Mouse (Mus musculus) heart, embryonic 10.5 days (tissue): Measurements from ENCODE around the gene Pop7. TPM values are rescaled to one million over a fixed set of nuclear protein-coding genes. Genes with fewer than 3 reads are reported as not detected.

ENCODE experiments used
- DNase-seq: peaks from one replicate; pipeline ENCODE4 v3.0.0-alpha.2; 2017; ENCODE audit warnings: low spot score
- H3K27ac ChIP-seq: fragments of 300-500 bp; sonication (generic); 2 replicates; pipeline ENCODE4 v1.5.1; 2016; ENCODE audit warnings: mild to moderate bottlenecking
- H3K27me3 ChIP-seq: fragments of 300-500 bp; sonication (generic); 2 replicates; pipeline ENCODE4 v1.6.1; 2016; ENCODE audit warnings: mild to moderate bottlenecking; ENCODE audit not compliant: poor library complexity, insufficient read depth, severe bottlenecking
- H3K36me3 ChIP-seq: fragments of 300-500 bp; sonication (generic); 2 replicates; pipeline ENCODE4 v1.6.1; 2016; ENCODE audit warnings: mild to moderate bottlenecking, moderate library complexity
- H3K4me1 ChIP-seq: fragments of 300-500 bp; sonication (generic); 2 replicates; pipeline ENCODE4 v1.6.1; 2016; ENCODE audit warnings: mild to moderate bottlenecking
- H3K4me3 ChIP-seq: fragments of 300-500 bp; sonication (generic); 2 replicates; pipeline ENCODE4 v1.5.1; 2016; ENCODE audit warnings: mild to moderate bottlenecking, moderate library complexity
- H3K9me3 ChIP-seq: fragments of 300-500 bp; sonication (generic); 2 replicates; pipeline ENCODE4 v1.6.1; 2016; ENCODE audit warnings: mild to moderate bottlenecking, moderate library complexity
- WGBS: fragments of 180-500 bp; shearing (Covaris S2); methylation state at CpG from one replicate; pipeline ENCODE4 v1.1.7; 2016; 5-methylcytosine and 5-hydroxymethylcytosine counted together
- polyA plus RNA-seq: library from polyadenylated mRNA; unstranded; fragments of >200 nt; fragmentation: Nextera tagmentation; extraction: Ambion mirVana; gene quantifications from 2 replicates; pipeline ENCODE4 v1.2.1, GENCODE M21; 2016

Pop7 gene
- polyA plus RNA-seq, 1 experiment from 2014 or later: 56.6 TPM

GRCm38 (mm10) chr5:137510014-137510501, 7.7 kb upstream of the Pop7 start:
- Histone ChIP-seq H3K27ac (peak overlapping the region; percentile 99), H3K36me3 (0 out of 2 replicates have a peak, but pooled peaks cover 2% of the 10 kb centered on the region), H3K4me3 (peak overlapping the region; percentile 99), H3K4me1 (peaks cover 44% of the 10 kb centered on the region), H3K9me3 (no peaks in the 10 kb centered on the region), H3K27me3 (no peaks in the 10 kb centered on the region)
- DNase-seq: peak; percentile 91
- WGBS: 2% methylated on average over 28 of the region's 52 CpGs

- H3K27me3 ChIP-seq: no peaks in the 10 kb centered on the region
- no peak for DNase-seq
- WGBS: 83% methylated on average over 6 of the region's 6 CpGs
- H3K4me1 ChIP-seq: peaks cover 12% of the 10 kb centered on the region; the same call in 1 of the 2 replicates
- H3K4me3 ChIP-seq: no peak overlapping the region
- peaks cover 12% of the 10 kb centered on the region; the same call in 1 of the 2 replicates for H3K36me3 ChIP-seq
- H3K27ac ChIP-seq: no peak overlapping the region
- no peaks in the 10 kb centered on the region for H3K9me3 ChIP-seq
These were observed 1.7 kb upstream of the Pop7 start for GRCm38 (mm10) chr5:137504041-137504440.

DNA sequence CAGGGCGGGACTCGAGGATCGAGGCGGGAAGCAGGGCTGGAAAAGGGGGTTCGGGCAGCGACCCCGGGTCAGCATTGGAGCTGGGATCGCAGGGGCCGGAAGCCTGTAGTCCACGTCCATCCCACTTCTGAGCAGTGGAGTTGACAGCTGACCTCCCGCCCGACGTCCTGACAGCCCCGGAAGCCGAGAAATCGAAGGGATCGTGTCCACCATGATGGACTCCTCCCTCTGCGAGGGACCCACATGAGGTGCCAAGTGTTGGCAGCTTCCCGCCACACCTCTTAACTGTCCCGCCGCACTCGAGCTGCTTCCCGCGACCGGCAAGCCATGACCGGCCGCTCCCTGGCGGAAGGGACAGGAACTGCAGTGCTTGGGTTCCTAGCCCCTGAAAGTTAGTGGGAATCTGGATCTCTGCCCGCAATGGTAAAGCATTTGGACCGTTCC, 371 bp upstream of the Pop7 start:
- H3K9me3 ChIP-seq: no peaks in the 10 kb centered on the region
- no peaks in the 10 kb centered on the region for H3K27me3 ChIP-seq
- peak; percentile 96 for DNase-seq
- H3K4me1 ChIP-seq: peaks cover 12% of the 10 kb centered on the region; the same call in 1 of the 2 replicates
- peak overlapping the region; percentile 76 for H3K4me3 ChIP-seq
- peaks cover 12% of the 10 kb centered on the region; the same call in 1 of the 2 replicates for H3K36me3 ChIP-seq
- H3K27ac ChIP-seq: peak overlapping the region; percentile 97
- WGBS: 0% methylated on average over 30 of the region's 30 CpGs

GRCm38 (mm10) chr5:137500186-137500585, 2.1 kb downstream of the Pop7 start:
- 88% methylated on average over 7 of the region's 7 CpGs for WGBS
- Histone ChIP-seq H3K27ac (no peak overlapping the region), H3K4me1 (peaks cover 12% of the 10 kb centered on the region; the same call in 1 of the 2 replicates), H3K9me3 (no peaks in the 10 kb centered on the region), H3K27me3 (no peaks in the 10 kb centered on the region), H3K36me3 (peaks cover 12% of the 10 kb centered on the region; the same call in 1 of the 2 replicates), H3K4me3 (no peak overlapping the region)
- no peak for DNase-seq

DNA sequence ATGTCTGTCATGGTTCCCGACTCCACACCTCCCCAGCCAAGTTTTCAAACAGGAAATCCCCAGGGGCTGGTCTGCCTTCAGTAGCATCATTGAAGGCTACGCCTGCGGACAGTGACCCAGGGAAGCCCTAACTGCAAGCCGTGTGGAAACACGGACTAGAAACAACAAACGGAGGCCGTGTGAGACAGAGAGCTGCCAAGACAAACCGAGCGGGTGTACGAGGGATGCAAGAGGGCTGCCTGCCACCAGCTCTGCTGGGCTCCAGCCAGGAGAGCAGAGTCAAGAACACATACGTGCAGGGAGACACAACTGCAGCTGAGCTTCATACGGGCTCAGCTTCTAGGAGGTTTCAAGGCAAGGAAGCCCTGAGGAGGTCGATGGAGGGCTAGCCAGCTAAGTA, 8.5 kb downstream of the Pop7 start:
- Histone ChIP-seq H3K36me3 (no peaks in the 10 kb centered on the region), H3K9me3 (no peaks in the 10 kb centered on the region), H3K27ac (no peak overlapping the region), H3K4me1 (no peaks in the 10 kb centered on the region), H3K4me3 (no peak overlapping the region), H3K27me3 (no peaks in the 10 kb centered on the region)
- no peak for DNase-seq
- WGBS: 71% methylated on average over 13 of the region's 13 CpGs

- 56% methylated on average over 4 of the region's 4 CpGs for WGBS
- Histone ChIP-seq H3K27ac (no peak overlapping the region), H3K9me3 (no peaks in the 10 kb centered on the region), H3K4me3 (no peak overlapping the region), H3K36me3 (no peaks in the 10 kb centered on the region), H3K4me1 (no peaks in the 10 kb centered on the region), H3K27me3 (peaks cover 7% of the 10 kb centered on the region)
- no peak for DNase-seq
These were observed 10.8 kb downstream of the Pop7 start for GRCm38 (mm10) chr5:137491559-137491958.

DNA sequence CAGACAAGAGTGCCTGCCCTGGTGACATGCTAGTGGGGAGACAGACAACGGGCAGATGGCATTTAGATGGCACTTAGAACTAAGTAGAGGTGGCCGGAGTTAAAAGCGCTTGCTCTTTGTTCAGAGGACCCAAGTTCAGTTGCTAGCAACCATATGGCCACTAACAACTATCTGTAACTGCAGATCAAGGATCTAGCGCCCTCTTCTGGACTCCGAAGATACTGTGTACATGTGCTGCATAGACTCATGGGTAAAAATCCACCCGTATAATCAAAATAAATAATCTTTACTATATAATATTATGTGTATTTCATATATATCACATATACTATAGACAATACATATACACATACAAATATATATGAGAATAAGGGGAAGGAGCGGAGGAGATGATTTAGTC, 14.7 kb downstream of the Pop7 start:
- H3K4me1 ChIP-seq: peaks cover 9% of the 10 kb centered on the region
- no peaks in the 10 kb centered on the region for H3K36me3 ChIP-seq
- no peak for DNase-seq
- H3K9me3 ChIP-seq: no peaks in the 10 kb centered on the region
- 79% methylated on average over 7 of the region's 7 CpGs for whole genome bisulfite sequencing
- H3K4me3 ChIP-seq: no peak overlapping the region
- H3K27ac ChIP-seq: no peak overlapping the region
- peaks cover 45% of the 10 kb centered on the region for H3K27me3 ChIP-seq

GRCm38 (mm10) chr5:137485851-137486155, 16.5 kb downstream of the Pop7 start:
- no peaks in the 10 kb centered on the region for H3K36me3 ChIP-seq
- DNase-seq: no peak
- WGBS: 4% methylated on average over 17 of the region's 17 CpGs
- no peaks in the 10 kb centered on the region for H3K9me3 ChIP-seq
- H3K4me3 ChIP-seq: peak overlapping the region; percentile 53
- H3K27me3 ChIP-seq: peaks cover 45% of the 10 kb centered on the region
- no peak overlapping the region for H3K27ac ChIP-seq
- peaks cover 14% of the 10 kb centered on the region for H3K4me1 ChIP-seq

DNA sequence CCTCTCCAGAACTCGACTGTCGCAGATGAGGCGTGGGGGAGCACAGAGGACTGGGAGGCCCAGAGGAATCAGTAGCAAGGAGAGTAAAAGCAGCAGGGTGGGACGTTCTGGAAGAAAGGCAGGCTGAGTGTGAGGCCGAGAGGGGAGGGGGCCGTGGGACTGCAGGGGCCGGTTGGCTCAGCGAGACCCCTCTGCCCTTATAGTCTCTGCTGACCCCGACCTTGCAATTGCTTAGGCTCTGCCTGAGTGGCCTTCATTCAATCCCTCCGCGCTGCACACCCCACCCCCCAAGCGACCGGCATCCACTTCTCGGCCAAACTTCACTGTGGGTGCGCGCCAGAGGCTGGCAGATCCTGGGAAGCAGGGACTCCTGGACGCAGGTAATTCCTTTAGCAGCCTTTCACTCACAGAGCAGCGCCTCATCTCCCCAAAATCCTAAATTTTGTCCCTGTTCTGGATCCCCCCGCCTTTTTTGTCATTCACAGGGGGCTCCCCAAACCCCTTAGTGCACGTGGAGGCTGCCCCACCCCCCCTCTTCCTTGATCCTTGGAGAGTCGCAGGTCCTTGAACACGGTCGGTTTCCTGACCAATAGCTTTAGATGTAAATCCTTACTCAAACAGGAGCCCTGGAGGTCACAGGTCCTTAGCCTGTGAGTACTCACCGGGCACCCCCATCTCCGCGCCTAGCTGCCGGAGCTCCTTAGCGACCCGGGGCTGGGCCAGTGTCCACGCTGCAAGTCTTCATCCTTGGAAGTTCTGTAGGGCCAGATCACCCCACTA, 17.1 kb downstream of the Pop7 start:
- Histone ChIP-seq H3K27me3 (peaks cover 45% of the 10 kb centered on the region), H3K9me3 (no peaks in the 10 kb centered on the region), H3K27ac (no peak overlapping the region), H3K36me3 (no peaks in the 10 kb centered on the region), H3K4me3 (peak overlapping the region; percentile 53), H3K4me1 (peaks cover 14% of the 10 kb centered on the region)
- DNase-seq: no peak
- 10% methylated on average over 30 of the region's 30 CpGs for WGBS

DNA sequence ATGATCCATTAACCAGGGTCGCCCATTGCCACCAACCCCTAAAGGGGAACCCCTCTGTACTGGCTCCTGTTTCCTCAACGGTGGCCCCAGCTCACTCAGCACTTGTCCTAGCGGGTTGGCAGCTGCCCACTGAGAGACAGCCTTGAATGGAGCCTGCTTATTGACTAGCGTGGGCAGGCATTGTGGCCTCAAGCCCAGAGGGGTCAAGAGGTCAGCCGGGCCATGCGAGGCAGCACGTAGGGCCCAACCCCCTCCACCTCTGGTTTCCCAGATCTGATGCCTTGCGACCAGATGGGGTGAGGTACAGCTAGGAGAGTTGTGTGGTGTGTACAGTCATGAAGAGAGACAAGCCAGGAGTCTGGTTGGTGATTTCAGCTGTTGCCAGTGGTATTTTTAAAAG, 20.4 kb downstream of the Pop7 start:
- DNase-seq: no peak
- 44% methylated on average over 8 of the region's 8 CpGs for WGBS
- Histone ChIP-seq H3K4me3 (no peak overlapping the region), H3K4me1 (peaks cover 14% of the 10 kb centered on the region), H3K36me3 (no peaks in the 10 kb centered on the region), H3K9me3 (no peaks in the 10 kb centered on the region), H3K27ac (no peak overlapping the region), H3K27me3 (peaks cover 41% of the 10 kb centered on the region)

- H3K27ac ChIP-seq: no peak overlapping the region
- H3K36me3 ChIP-seq: no peaks in the 10 kb centered on the region
- no peak overlapping the region for H3K4me3 ChIP-seq
- peaks cover 34% of the 10 kb centered on the region for H3K27me3 ChIP-seq
- DNase-seq: peak; percentile 76
- no peaks in the 10 kb centered on the region for H3K9me3 ChIP-seq
- peaks cover 14% of the 10 kb centered on the region for H3K4me1 ChIP-seq
These were observed 21.2 kb downstream of the Pop7 start for GRCm38 (mm10) chr5:137481138-137481537.

DNA sequence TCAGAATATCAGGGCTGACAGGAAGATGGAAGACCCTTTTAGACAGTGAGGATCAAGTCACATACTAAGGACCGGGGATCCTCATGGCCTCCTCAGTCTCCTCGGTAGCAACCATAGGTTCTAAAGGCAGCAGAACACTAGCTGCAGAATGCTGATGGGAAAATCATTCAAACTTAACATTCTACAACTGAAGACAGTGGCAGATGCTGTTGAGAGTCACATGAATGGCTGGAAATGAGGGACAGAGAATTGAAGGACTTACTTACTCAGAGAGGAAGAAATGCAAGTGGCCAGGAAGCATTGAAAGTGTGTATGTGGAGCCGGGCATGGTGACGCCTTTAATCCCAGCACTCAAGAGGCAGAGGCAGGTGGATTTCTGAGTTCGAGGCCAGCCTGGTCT, 25.4 kb downstream of the Pop7 start, which contains the start of gene Zan:
Zan (minus strand) TSS at position 101 of the 400 bp plus-strand sequence.
- no peaks in the 10 kb centered on the region; the same call in 1 of the 2 replicates for H3K27me3 ChIP-seq
- DNase-seq: no peak
- no peaks in the 10 kb centered on the region for H3K9me3 ChIP-seq
- no peak within 1 kb of the TSS for H3K4me3 ChIP-seq
- WGBS: 79% methylated on average over 5 of the region's 5 CpGs
- 0 out of 2 replicates have a peak, but pooled peaks cover 7% of the 10 kb centered on the region for H3K4me1 ChIP-seq
- no peaks in the 10 kb centered on the region for H3K36me3 ChIP-seq
- no peak within 1 kb of the TSS for H3K27ac ChIP-seq

- DNase-seq: no peak
- no peaks in the 10 kb centered on the region for H3K9me3 ChIP-seq
- 53% methylated on average over 2 of the region's 2 CpGs for WGBS
- peaks cover 8% of the 10 kb centered on the region; the same call in 1 of the 2 replicates for H3K4me1 ChIP-seq
- no peak overlapping the region for H3K4me3 ChIP-seq
- H3K27ac ChIP-seq: no peak overlapping the region
- no peaks in the 10 kb centered on the region for H3K36me3 ChIP-seq
- no peaks in the 10 kb centered on the region; the same call in 1 of the 2 replicates for H3K27me3 ChIP-seq
These were observed 28.0 kb downstream of the Pop7 start for GRCm38 (mm10) chr5:137474351-137474750.
